Mouse (Mus musculus) neural tube, embryonic 14.5 days (tissue): ENCODE measurements at regions not wholly inside any gene's neighbourhood (a gene's known extent, or its start where the extent isn't known, plus 50 kb on each side); places are given as distances from the start of the nearest gene placed in this dataset.

Experiments used
- ATAC-seq: fragments of 200-750 bp; cut with Nextera tagmentation; 2 replicates; pipeline ENCODE4 v1.8.0; 2017; ENCODE audit warnings: low read depth, mild to moderate bottlenecking, moderate TSS enrichment, moderate library complexity
- H3K27ac ChIP-seq: fragments of 300-500 bp; sonication (generic); 2 replicates; pipeline ENCODE4 v1.5.1; 2014; ENCODE audit warnings: low read depth, mild to moderate bottlenecking, control low read depth, low read length, moderate library complexity, mixed read lengths
- H3K27me3 ChIP-seq: fragments of 300-500 bp; sonication (generic); 2 replicates; pipeline ENCODE4 v1.6.1; 2014; ENCODE audit warnings: low read length; ENCODE audit not compliant: control insufficient read depth, insufficient read depth
- H3K36me3 ChIP-seq: fragments of 300-500 bp; sonication (generic); 2 replicates; pipeline ENCODE4 v1.6.1; 2014; ENCODE audit warnings: low read length, mixed read lengths; ENCODE audit not compliant: control insufficient read depth, insufficient read depth
- H3K4me1 ChIP-seq: fragments of 300-500 bp; sonication (generic); 2 replicates; pipeline ENCODE4 v1.6.1; 2014; ENCODE audit warnings: low read length; ENCODE audit not compliant: control insufficient read depth, insufficient read depth
- H3K4me2 ChIP-seq: fragments of 300-500 bp; sonication (generic); 2 replicates; pipeline ENCODE4 v1.6.1; 2014; ENCODE audit warnings: mild to moderate bottlenecking, low read depth, low read length, control low read depth
- H3K4me3 ChIP-seq: fragments of 300-500 bp; sonication (generic); 2 replicates; pipeline ENCODE4 v1.5.1; 2014; ENCODE audit warnings: low read depth, low read length, control low read depth, mixed read lengths
- H3K9ac ChIP-seq: fragments of 300-500 bp; sonication (generic); replicated peaks from 2 replicates; pipeline ENCODE4 v1.6.1; 2014; ENCODE audit warnings: low read depth, mild to moderate bottlenecking, control low read depth, low read length, mixed read lengths
- H3K9me3 ChIP-seq: fragments of 300-500 bp; sonication (generic); 2 replicates; pipeline ENCODE4 v1.6.1; 2016; ENCODE audit warnings: low read length; ENCODE audit not compliant: control insufficient read depth
- WGBS: fragments of 180-500 bp; shearing (Covaris S2); extraction: QIAGEN DNeasy Blood & Tissue Kit; methylation state at CpG from one replicate; pipeline ENCODE4 v1.1.7; 2014; 5-methylcytosine and 5-hydroxymethylcytosine counted together

GRCm38 (mm10) chr1:66099562-66100444, 75.3 kb upstream of the Map2 start:
- Histone ChIP-seq H3K9ac (no peak overlapping the region), H3K9me3 (no peaks in the 10 kb centered on the region), H3K4me3 (no peak overlapping the region), H3K4me1 (no peaks in the 10 kb centered on the region), H3K36me3 (no peaks in the 10 kb centered on the region), H3K27ac (no peak overlapping the region), H3K27me3 (no peaks in the 10 kb centered on the region), H3K4me2 (no peak overlapping the region)
- ATAC-seq, result peak; percentile 86
- 81% methylated on average over 5 of the region's 5 CpGs for WGBS

- Histone ChIP-seq H3K4me2 (no peak overlapping the region), H3K4me1 (no peaks in the 10 kb centered on the region), H3K9ac (no peak overlapping the region), H3K4me3 (no peak overlapping the region), H3K9me3 (no peaks in the 10 kb centered on the region), H3K27me3 (no peaks in the 10 kb centered on the region), H3K27ac (no peak overlapping the region), H3K36me3 (no peaks in the 10 kb centered on the region)
- ATAC-seq, result no peak
- WGBS, result 33% methylated on average over 2 of the region's 2 CpGs
Observed at GRCm38 (mm10) chr1:66101419-66101818, 73.7 kb upstream of the Map2 start.

DNA sequence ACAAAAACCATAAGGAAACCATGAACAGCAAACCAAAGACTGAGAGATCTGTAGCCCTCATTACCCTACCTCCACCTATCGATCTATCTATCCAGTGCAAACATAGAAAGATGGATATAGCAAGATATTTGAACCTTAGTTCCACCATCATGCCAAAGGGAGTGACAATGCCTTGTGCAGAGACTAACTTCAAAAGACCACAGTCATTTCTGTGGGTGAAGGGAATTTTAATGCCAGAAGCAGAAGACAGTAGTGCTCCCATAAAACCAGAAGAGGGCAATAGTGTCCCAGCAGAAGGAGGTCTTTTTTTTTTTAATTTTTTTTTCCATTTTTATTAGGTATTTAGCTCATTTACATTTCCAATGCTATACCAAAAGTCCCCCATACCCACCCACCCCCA, 70.6 kb upstream of the Map2 start:
- H3K4me1 ChIP-seq, result no peaks in the 10 kb centered on the region
- ATAC-seq, result 0 out of 2 replicates have a peak, but pooled peaks have one; percentile 59
- H3K9ac ChIP-seq, result no peak overlapping the region
- H3K4me2 ChIP-seq, result no peak overlapping the region
- H3K27me3 ChIP-seq, result no peaks in the 10 kb centered on the region
- no peaks in the 10 kb centered on the region for H3K36me3 ChIP-seq
- H3K9me3 ChIP-seq, result no peaks in the 10 kb centered on the region
- no peak overlapping the region for H3K27ac ChIP-seq
- 39% methylated on average over 1 of the region's 1 CpGs for WGBS
- H3K4me3 ChIP-seq, result no peak overlapping the region

DNA sequence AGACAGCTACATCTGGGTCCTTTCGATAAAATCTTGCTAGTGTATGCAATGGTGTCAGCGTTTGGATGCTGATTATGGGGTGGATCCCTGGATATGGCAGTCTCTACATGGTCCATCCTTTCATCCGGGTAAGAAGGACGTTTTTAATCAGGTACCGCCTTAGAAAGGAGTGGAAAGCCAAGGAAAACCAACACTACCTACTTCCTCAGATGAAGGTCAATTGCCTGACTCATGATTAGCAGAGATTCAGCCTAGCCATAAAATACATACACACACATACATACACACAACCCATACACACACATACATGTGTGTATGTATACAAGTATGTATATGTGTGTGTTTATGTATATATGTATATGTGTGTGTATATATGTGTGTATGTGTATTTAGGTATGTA, 69.9 kb upstream of the Map2 start:
- Histone ChIP-seq H3K4me1 (no peaks in the 10 kb centered on the region), H3K27me3 (no peaks in the 10 kb centered on the region), H3K4me3 (no peak overlapping the region), H3K9me3 (no peaks in the 10 kb centered on the region), H3K9ac (no peak overlapping the region), H3K27ac (no peak overlapping the region), H3K4me2 (no peak overlapping the region), H3K36me3 (no peaks in the 10 kb centered on the region)
- no peak for ATAC-seq
- WGBS, result 87% methylated on average over 4 of the region's 5 CpGs

GRCm38 (mm10) chr1:66108051-66108450, 67.0 kb upstream of the Map2 start:
- Histone ChIP-seq H3K4me3 (no peak overlapping the region), H3K9ac (no peak overlapping the region), H3K4me1 (no peaks in the 10 kb centered on the region), H3K9me3 (no peaks in the 10 kb centered on the region), H3K27me3 (no peaks in the 10 kb centered on the region), H3K36me3 (no peaks in the 10 kb centered on the region), H3K27ac (no peak overlapping the region), H3K4me2 (no peak overlapping the region)
- no peak for ATAC-seq
- WGBS, result 87% methylated on average over 3 of the region's 3 CpGs

- Histone ChIP-seq H3K27me3 (no peaks in the 10 kb centered on the region), H3K36me3 (no peaks in the 10 kb centered on the region), H3K9me3 (no peaks in the 10 kb centered on the region), H3K4me3 (no peak overlapping the region), H3K27ac (no peak overlapping the region), H3K4me2 (no peak overlapping the region), H3K4me1 (no peaks in the 10 kb centered on the region), H3K9ac (no peak overlapping the region)
- no peak for ATAC-seq
- 68% methylated on average over 1 of the region's 1 CpGs for WGBS
Observed at GRCm38 (mm10) chr1:66113916-66114315, 61.2 kb upstream of the Map2 start.

DNA sequence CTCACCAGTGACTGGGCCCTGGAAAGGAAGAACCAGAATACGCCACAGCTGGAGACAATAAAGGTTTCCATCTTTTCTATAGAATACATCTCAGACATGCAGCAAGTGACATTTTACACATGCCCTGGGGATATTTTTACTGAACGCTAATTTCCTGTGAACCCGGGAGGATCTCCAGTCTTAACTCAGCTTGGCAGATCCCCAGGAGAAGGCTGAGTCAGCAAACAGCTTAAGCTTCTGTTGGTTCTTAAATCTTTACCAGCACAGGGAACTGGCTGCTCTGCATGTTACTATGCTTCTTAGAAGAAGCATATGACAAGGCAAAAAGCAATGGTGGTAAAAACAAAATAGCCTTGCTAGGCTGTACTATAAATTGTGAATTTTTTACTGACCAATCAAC, 59.7 kb upstream of the Map2 start:
- H3K27ac ChIP-seq, result no peak overlapping the region
- H3K4me1 ChIP-seq, result no peaks in the 10 kb centered on the region
- H3K9ac ChIP-seq, result no peak overlapping the region
- no peaks in the 10 kb centered on the region for H3K27me3 ChIP-seq
- no peak; the same call in 1 of the 2 replicates for ATAC-seq
- H3K4me2 ChIP-seq, result no peak overlapping the region
- H3K36me3 ChIP-seq, result no peaks in the 10 kb centered on the region
- H3K9me3 ChIP-seq, result no peaks in the 10 kb centered on the region
- no peak overlapping the region for H3K4me3 ChIP-seq
- 29% methylated on average over 3 of the region's 3 CpGs for WGBS
